Mouse (Mus musculus) ES-E14 (cell line): Measurements from ENCODE around the gene Ust.

Experiments
- CHD2 ChIP-seq: IDR thresholded peaks from 2 replicates; pipeline ENCODE4 v1.6.1; 2014; ENCODE audit warnings: mild to moderate bottlenecking, low read depth, low read length, inconsistent platforms
- ZC3H11A ChIP-seq: IDR thresholded peaks from 2 replicates; pipeline ENCODE4 v1.6.1; 2012; ENCODE audit warnings: low read depth, mild to moderate bottlenecking, inconsistent platforms, low read length, borderline replicate concordance
- ZNF384 ChIP-seq: IDR thresholded peaks from 2 replicates; pipeline ENCODE4 v1.6.1; 2012; ENCODE audit warnings: low read depth, low read length, inconsistent platforms

GRCm38 (mm10) chr10:8184711-8185110, 333.9 kb downstream of the Ust start:
- TF ChIP-seq CHD2 = no peak
- TF ChIP-seq ZC3H11A = no peak
- no peak for TF ChIP-seq ZNF384
